Mouse (Mus musculus): ENCODE measurements at regions not wholly inside any gene's neighbourhood (a gene's known extent, or its start where the extent isn't known, plus 50 kb on each side); places are given as distances from the start of the nearest gene placed in this dataset.

DNA sequence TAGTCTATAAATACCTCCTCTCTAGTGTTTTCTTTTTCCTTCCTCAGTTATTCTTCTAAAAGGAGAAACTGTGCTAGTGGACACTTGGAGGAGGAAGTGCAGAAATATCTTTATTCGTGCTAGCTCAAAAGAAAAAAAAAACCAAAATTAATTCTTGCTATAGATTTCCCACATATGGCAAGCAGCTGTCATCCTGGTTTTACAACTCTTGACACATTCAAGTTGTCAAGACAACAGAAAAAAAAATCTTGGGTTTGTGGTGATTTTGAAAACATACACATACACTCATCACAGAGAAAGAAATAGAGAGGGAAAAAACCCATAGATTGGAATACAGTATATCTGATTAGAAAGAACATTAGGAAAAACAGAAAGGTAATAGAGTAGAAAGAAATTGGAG, 352.8 kb upstream of the Slco3a1 start:
- DNase-seq (ENCODE audit: low spot score in 2 of 2): no peak

DNA sequence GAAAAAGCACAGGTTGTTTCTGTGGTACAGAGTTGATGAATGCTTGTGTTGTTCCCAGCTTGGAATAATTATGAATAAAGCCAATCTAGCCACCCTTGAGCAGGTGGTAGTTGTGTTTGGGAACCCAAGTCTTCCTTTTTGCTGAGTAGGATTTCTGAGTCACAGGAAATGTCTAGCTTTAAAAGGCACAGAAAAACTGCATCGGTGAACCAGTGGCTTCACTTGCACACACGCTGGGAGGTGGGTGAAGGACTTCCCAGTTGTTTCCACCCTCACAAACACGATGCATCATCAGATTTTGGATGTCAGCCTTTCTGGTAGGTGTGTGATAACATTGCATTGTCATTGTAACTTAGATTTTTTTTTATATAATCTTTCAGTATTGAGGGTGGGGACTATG, 322.9 kb upstream of the Slco3a1 start:
- no peak for DNase-seq (ENCODE audit: low spot score in 2 of 2)

DNA sequence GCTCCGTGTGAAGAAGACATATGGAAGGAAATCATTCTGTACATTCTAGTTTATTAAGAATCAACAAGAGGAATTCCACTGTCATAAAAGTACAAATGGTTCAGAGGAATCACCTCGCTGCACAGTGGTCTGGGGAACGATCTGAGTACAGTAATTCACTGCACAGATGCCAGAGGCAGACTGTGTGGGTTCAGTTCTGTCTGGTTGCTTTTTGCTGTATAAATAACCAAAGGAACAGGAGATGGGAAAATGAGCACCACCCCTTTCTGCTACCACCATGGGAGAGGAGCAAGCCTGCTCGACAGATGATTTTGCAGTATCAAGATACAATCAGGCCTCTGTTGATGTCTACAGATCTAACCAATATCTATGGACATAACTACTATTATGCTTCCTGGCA, 322.1 kb upstream of the Slco3a1 start:
- DNase-seq (ENCODE audit: low spot score in 2 of 2): no peak

DNA sequence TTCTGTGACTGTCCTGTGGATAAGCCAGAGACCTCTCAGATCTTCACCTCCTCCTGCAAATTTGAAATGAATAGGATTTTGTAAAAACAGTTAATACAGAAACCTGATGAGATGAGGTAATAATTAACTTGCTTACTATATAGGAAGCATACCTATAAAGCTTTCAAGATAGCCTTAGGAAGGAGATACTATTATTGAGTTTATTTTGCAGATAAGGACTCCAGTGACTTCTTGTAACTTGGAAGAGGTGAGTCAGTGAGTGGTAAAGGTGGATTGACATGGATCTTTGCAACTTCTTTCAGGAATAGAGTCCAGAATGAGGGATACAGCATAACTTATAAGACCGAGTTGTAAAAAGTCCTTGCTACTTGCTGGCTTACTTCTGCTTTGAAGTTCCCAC, 315.7 kb upstream of the Slco3a1 start:
- DNase-seq (ENCODE audit: low spot score in 2 of 2): no peak

DNA sequence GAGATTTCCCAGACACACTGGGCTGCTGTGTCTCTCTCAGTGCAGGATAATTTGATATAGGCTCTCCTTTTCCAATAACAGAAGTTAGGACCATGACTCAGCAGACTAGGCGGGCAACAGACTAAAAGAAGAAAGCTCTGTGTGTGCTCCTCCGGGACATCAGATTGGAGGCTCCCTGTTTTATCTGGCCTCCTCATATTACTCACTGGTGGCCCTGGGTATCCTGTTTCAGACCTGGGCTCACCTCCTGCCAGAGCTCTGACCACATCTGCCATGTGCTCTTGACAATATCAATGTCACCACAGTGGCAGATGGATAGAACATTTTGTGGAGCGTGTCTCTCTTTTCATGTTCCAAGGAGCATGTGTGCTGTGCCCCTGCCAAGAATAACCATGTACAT, 308.1 kb upstream of the Slco3a1 start:
- no peak for DNase-seq (ENCODE audit: low spot score in 2 of 2)

DNA sequence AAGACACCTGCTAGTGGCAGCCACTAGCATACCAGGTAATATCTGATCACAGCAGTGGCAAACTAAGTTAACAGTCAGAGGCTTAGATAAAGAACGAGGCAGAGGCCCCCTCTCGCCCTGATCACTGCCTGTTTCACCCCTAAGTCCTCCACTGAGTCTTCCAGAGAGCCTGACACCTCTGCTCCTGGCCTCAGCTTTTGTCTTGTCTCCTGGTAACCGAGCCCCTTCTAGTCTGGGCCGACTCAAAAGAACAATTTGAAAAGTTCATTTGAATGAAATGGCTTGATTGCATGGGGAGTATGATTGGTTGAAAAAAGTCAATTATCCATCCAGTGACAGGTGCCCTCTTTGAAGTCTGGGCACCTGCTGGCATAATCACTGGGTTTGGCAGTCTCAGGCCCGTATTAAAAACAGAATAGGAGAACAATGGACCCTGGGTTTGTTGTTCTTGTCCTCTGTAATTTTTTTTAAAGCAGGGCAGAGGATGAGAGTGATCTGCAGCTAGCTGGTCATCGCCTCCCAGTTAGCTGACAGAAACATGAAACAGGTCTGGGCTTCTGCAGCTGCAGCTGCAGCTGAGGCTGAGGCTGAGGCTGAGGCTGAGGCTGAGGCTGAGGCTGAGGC, 289.8 kb upstream of the Slco3a1 start:
- DNase-seq (ENCODE audit: low spot score in 2 of 2): no peak

DNA sequence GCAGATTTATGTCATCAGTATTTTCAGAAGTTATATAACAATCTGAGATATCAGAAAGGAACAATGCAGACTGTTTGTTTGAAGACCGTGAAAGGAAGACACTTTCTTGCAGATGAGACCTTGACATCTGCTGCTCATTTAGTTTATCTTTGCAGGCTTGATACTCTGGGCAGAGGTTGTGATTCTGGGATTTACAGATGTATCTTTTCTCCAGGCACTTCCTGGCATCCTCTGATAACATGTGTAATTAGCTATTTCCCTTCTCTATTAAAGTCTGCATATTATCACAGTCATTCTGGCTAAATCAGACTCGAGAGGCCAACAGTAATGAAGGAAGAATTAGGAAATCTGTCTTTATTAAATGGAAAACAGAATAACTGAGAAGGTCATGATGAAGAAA, 268.7 kb upstream of the Slco3a1 start:
- DNase-seq (ENCODE audit: low spot score in 2 of 2): no peak

DNA sequence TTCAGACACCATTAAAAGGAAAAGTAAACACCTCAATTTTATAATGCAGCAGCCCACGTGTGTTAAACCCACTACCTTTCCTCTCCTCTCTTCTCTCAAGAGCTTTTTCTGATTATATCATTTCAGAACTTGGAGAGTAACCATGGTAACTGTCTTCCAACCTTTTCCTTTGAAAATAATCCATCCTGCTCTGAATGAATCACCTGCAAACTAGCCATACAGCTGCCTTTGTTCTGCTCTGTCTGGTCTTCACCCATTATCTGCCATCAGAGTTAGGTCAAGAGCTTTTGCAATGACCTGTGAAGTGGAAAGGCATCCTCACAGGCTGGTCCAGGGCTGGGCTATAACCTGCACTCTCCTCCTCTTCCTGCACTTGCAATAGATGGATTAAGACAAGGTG, 238.7 kb upstream of the Slco3a1 start:
- DNase-seq (ENCODE audit: low spot score in 2 of 2): no peak

DNA sequence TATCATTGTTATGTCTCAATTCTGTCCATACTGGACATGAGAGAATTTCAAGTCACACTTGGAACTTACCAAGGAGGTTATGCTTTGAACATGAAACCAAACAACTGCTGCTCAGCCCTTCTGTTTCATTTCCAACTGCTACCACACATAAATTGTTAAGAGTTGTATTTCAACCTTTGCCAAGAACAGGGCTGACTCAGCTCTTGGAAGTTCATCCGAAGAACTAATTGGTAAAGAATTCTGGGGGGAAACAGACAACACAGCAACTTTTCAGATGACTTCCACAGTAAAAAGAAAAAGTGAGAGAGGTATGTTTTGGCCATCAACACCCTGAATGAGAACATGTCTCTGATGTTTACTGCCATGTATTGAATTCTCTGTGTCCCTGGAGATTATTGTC, 234.1 kb upstream of the Slco3a1 start:
- DNase-seq (ENCODE audit: low spot score in 2 of 2): no peak

DNA sequence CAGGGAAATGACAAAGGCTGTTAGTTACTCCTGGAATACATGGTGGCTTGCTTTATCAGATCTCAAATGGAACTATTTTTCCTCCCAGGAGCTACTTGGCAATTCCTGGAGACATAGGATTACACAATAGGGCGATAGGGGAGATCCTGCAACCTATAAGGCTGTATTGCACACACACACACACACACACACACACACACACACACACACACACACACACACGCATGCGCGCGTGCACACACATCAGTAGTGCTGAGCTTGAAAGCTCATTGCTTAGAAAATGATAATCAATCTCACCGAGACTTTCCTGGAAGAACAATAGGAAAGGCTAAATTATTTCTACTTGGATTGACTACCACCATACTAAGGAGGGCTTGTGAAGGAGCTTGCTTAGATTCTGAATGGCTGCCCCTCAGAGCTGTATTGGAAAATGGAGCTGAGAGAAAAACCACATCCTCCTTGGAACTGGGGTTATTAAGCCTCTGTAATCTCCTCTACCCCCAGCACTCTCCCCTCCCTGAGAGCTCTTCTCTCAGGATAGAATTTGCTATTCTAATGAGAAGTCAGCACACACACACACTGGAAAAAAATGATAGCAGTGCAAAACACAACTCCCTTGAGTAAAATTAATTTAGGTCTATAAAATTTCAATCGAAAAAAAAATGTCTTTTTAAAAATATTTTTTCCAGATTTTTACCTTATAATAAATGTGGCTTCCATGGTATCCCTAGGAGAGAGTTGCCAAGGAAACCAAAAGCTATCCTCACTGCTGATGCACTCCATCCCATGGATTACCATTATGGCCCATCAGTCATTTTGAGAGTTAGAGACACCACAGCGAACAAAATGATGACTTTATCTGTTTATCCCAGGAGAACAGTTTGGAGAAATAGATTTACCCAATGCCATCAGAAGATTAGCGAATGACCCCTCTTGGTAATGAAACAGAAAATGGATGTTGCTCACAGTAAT, 217.1 kb upstream of the Slco3a1 start:
- no peak for DNase-seq (ENCODE audit: low spot score in 2 of 2)

DNA sequence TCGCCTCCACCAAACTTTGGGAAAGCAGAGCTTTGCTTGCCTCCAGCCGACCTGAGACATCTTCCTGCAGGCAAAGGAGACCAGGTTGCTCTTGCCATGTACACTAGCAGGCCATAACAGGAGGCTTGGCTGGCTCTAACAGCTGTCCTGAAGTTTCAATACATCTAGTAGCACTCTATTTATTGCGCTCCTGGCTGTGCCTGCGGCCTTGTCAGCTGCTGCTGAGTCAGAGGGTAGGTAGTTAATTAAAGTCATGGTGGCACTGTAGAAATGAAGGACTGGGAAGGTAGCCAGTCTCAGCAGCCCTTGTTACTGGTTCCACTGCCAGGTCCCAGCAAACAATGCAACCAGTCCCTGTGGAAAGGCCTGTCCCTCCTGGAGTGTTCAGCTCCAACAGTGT, 212.0 kb upstream of the Slco3a1 start:
- no peak for DNase-seq (ENCODE audit: low spot score in 2 of 2)

DNA sequence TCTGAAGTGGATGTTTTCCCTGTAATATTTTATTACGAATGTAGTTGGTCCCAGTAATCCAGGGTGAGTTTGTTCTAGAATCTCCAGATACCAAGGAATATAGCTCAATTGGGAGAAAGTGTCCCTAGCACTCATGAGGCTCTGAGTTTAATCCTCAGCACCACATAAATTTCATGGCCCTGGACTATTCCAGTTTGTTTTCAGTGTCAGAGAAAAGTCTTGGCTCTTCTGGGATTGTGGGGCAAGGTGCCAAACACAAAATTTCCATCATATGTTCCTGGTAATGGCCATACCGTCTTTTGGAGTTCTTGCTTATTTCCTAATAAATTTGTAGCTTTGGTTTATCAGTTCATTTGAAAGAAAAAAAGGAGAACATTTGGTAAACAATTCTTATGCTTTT, 202.9 kb upstream of the Slco3a1 start:
- no peak for DNase-seq (ENCODE audit: low spot score in 2 of 2)

DNA sequence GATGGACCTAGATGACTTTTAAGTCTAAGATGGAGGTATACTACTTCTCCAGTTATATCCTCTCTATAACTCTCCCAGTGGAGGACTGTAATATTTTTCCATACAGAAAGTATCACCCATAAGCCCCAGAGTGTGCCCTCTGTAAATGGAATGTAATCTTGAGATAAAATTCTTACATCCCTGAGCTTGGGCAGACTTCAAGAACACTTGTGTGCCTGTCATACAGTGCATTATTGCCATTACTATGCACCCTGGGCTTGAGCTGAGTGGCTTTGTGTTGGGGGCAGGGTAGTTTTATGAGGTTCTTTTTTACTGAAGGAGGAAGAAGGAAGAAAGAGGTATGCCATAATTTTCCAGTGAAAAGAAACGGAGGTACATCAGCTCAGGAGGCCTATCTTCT, 193.1 kb upstream of the Slco3a1 start:
- DNase-seq (ENCODE audit: low spot score in 2 of 2): no peak

DNA sequence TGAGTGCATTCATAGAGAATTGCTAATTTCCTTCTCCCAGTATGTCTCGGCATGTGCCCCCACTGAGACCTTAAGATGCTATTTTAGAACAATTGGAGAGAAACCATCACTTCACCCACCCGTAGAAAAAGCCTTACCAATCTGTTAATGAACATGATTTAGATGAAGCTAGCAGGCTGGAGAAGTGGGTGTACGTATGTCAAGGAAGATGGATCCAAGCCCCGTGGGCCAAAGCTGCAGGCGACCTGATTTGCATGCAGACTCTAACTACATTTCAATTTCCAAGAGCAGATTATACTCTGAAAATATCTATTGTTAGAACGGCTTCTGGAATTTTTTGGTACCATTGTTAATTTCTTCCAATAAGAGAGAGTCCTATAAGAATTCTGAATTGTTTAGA, 180.4 kb upstream of the Slco3a1 start:
- no peak for DNase-seq (ENCODE audit: low spot score in 2 of 2)

DNA sequence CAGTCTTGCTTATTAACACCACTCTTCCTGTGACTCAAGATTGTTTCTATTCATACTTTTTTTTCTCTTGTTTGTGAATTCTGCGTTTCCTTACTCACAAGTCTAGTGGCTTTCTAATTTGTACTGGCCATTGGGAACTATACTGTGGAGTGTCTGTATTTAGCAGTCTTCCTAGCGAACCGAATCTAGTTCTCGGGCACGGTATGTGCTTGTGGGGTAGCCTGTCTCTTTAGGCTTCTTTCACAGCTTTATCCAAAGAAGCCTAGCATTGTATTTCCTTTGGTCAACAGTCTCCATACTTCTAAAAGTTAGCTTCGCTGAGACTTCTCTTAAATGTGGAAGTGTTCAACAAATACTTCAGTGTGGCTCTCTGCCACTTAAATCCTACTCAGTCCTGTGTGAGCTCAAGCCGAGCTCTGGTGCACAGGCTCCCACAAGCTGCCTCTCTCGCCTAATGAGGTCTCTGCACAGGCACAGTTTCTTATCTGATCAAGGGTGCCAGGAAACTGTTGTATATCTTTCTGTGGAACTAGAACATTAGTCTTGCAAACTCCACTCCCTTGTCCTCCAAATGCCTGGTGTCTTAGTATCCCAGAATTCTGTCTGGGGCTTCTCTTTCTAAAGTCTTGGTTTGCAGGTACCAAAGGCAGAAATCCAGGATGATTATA, 171.9 kb upstream of the Slco3a1 start:
- no peak for DNase-seq (ENCODE audit: low spot score in 2 of 2)

DNA sequence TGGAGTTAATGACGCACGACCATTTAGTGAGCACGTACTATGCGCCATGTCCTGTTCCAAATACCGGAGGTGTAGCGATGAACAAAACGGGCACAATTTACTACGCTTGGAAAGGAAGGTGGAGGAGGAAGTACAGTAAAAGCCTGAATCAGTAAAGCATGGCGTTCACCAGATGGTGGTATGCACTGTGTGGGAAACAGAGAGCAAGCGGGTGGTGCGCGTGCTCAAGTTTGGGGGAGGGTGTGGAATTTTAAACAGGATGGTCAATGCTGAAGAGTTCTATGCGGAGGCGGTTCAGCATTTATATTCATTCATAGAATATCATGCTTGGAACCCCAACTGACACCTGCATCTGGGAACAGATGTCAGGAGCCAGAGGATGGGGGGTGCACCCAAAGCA, 164.7 kb upstream of the Slco3a1 start:
- DNase-seq (ENCODE audit: low spot score in 2 of 2): no peak

DNA sequence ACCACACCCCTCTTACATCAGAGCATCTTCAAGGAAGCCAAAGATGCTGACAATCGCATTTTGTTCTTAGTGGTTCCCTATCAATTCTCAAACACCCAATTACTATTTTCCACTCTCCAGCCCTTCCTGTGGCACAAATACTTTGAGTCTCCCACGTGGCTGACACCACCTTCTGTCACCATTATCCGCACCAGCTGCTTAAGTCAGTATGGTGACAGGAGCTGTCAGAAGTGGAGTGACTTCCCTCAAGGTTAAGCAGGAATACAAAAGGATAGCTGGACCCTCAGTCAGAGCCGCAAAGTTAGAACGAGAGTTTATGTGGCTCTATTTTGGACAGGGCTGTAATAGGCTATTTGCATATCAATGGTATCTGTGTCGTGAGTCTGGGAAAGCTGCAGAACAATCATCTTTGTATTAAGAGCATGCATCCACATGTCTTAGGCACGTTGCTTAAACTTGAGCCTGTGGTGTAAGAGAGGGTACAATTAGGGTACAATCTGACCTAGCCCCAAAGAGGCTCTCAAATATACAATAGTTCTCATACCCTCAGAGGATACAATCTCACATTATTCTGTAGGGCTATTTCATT, 155.5 kb upstream of the Slco3a1 start:
- no peak for DNase-seq (ENCODE audit: low spot score in 2 of 2)

DNA sequence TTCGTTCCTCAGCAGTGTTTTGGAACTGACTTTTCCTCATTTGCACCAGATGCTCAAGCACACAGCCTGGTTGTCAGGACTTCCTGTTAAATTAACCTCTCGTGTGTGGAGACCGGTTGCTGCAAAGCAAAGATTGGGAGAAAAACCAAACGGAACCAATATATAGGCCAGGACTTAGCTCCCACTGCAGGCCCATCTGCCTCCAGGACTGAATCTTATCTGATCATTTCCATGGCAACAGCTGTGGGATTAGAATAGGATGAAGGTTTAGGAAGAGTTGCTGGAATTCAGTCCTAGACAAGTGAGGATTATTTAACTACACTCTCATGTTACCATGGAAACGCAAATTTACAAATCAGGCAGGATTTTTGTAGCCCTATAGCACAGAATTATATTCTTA, 154.4 kb upstream of the Slco3a1 start:
- DNase-seq (ENCODE audit: low spot score in 2 of 2): no peak

DNA sequence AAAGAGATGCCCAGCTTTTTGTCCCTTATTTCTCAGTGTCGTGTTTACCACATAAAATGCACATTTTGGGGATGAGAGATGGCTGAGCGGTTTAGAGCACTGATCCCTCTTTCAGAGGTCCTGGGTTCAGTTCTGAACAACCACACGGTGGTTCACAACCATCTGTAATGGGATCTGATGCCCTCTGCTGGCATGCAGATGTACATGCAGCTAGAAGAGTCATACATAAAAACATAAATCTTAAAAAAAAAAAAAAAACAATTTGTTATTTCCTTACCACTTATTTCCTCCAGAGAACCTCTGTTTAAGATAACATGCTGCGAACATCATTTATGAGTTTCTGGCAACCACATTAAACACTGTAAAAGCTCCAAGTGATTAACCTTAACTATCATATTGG, 149.0 kb upstream of the Slco3a1 start:
- no peak for DNase-seq (ENCODE audit: low spot score in 2 of 2)

DNA sequence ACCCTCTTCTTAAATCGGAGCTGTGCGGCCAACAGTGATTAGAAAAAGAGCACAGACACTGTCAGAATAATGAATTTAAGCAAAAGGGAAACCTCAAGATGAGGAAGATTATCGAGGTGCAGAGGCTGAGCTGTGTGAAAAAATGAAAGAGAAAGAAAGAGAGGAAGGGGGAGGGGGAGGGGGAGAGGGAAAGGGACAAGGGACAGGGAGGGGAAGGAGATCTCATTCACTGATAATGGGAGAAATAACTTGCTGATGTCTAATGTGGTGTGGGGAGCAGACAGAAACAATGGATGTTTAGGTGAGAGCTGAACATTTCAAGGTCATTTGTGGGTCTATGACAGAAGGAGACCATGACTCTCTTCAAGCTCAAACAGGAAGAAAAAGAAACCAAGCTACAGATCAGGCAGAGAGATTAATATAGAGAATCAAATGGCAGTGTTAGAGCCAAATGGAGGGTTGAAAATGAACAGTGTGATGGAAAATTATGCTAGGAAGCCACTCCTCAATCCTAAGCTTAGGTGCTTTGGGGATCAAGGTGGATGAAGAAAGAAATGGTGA, 143.3 kb upstream of the Slco3a1 start:
- DNase-seq (ENCODE audit: low spot score in 2 of 2): no peak

DNA sequence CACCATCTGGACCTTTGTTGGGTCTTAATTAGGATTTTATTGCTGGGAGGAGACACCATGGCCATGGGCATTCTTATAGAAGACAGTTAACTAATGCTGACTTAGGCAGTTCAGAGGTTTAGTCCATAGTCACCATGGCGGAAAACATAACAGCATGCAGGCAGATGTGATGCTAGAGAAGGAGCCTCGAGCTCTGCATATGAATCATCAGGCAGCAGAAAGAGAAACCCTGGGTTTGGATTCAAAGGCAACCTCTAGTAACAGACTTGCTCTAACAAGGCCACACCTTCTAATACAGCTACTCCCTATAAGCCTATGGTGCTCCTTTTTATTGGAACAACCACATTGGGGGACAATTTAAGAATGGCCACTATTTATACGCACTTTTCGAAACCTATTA, 141.7 kb upstream of the Slco3a1 start:
- no peak for DNase-seq (ENCODE audit: low spot score in 2 of 2)

DNA sequence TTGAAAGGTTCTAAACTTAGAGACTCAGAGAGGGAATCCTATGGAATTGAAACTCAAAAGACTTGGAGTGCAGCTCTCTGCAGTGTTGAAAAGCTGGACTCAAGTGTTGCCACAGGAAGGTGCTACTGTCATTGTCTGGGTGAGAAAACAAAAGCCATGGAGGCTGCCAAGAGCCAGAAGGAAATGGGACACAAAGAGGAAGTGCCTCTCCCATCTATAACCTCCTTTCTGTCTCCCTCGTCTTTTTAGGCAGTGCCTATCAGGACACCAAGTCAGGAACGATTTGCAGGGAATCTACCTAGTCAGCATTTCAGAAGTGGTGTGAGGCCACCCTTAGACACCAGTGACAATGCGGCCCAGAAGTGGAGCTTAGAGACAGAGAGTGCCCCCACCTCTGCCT, 138.5 kb upstream of the Slco3a1 start:
- no peak for DNase-seq (ENCODE audit: low spot score in 2 of 2)
